Mouse (Mus musculus) sigmoid colon, adult 10 weeks (tissue): Measurements from ENCODE around the gene Galk1. TPM values are rescaled to one million over a fixed set of nuclear protein-coding genes. Genes with fewer than 3 reads are reported as not detected.

Source experiments
- polyA plus RNA-seq: library from polyadenylated mRNA; stranded (reverse); fragments of 350-450 nt; fragmentation: Illumina TruSeq; extraction: RNeasy Lipid Tissue Mini Kit (QIAGEN cat#74804); gene quantifications from one replicate; pipeline ENCODE4 v1.2.3, GENCODE M21; 2014; ENCODE audit warnings: low read depth, low replicate concordance

The Galk1 gene
- not detected for polyA plus RNA-seq

GRCm38 (mm10) chr11:116012262-116012947 is at the start of gene Galk1:
Gene Galk1 (minus strand): TSS chr11:116012719.

GRCm38 (mm10) chr11:116030088-116030897 is 17.8 kb upstream of the Galk1 start, which contains the start of gene Unk:
Gene Unk (plus strand): TSS chr11:116030322.

DNA sequence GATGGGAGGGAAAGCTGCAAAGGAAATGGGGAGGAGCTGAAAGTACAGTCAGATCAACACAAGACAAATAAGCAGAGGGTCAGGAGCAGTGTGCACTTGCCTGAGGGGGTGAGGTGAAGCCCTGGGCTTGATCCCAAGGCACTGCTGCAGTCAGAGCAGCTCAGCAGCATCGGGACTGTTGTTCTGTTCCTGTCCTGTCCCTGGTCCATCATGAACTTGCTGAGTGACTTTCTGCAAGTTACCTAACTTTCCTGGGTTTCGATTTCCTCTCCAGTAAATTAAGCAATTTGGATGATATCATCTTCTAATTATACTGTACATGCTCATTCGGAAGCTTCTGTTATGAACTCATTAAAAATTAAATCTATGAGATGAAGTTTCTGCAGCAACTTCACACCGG is 15.2 kb upstream of the Galk1 start, which contains the start of gene H3f3b:
TSS of gene H3f3b (minus strand) at position 207 of the 400 bp plus-strand sequence.

GRCm38 (mm10) chr11:115974309-115975082 is 38.0 kb downstream of the Galk1 start, which contains the start of gene Itgb4:
Gene Itgb4 (plus strand): TSS chr11:115974709.

Other genes with a start within 250 kb of the Galk1 start
- gene Tmem94, start 247.3 kb downstream of the Galk1 start, polyA plus RNA-seq: 1.4 TPM
- gene Caskin2, start 199.1 kb downstream of the Galk1 start, polyA plus RNA-seq: 1.3 TPM
- gene Tsen54, start 198.0 kb downstream of the Galk1 start, polyA plus RNA-seq: not detected
- 8.3 TPM for gene Llgl2, start 188.7 kb downstream of the Galk1 start, polyA plus RNA-seq
- 34.7 TPM for gene Myo15b, start 154.3 kb downstream of the Galk1 start, polyA plus RNA-seq
- gene Smim5, start 112.8 kb downstream of the Galk1 start, polyA plus RNA-seq: not detected
- gene Smim6, start 100.7 kb downstream of the Galk1 start, polyA plus RNA-seq: 23.0 TPM
- 6.4 TPM for gene Sap30bp, start 79.4 kb downstream of the Galk1 start, polyA plus RNA-seq
- 2.3 TPM for gene Recql5, start 79.2 kb downstream of the Galk1 start, polyA plus RNA-seq
- 1.3 TPM for gene Itgb4, start 38.0 kb downstream of the Galk1 start, polyA plus RNA-seq
- 1,501 TPM for gene H3f3b, start 15.2 kb upstream of the Galk1 start, polyA plus RNA-seq
- 2.3 TPM for gene Unk, start 17.6 kb upstream of the Galk1 start, polyA plus RNA-seq
- gene Unc13d, start 65.2 kb upstream of the Galk1 start, polyA plus RNA-seq: 0.22 TPM
- gene Wbp2, start 74.3 kb upstream of the Galk1 start, polyA plus RNA-seq: 15.4 TPM
- 0.28 TPM for gene Trim47, start 114.5 kb upstream of the Galk1 start, polyA plus RNA-seq
- gene Trim65, start 118.4 kb upstream of the Galk1 start, polyA plus RNA-seq: 6.8 TPM
- gene Mrpl38, start 126.1 kb upstream of the Galk1 start, polyA plus RNA-seq: 2.1 TPM
- 6.6 TPM for gene Fbf1, start 155.4 kb upstream of the Galk1 start, polyA plus RNA-seq
- 2.0 TPM for gene Ten1, start 186.1 kb upstream of the Galk1 start, polyA plus RNA-seq
- gene Acox1, start 186.3 kb upstream of the Galk1 start, polyA plus RNA-seq: 174 TPM
- not detected for gene Evpl, start 225.4 kb upstream of the Galk1 start, polyA plus RNA-seq